Mouse (Mus musculus) G1E (cell line): Measurements from ENCODE around the gene Ccdc163.

ENCODE experiments used
- CTCF ChIP-seq: IDR thresholded peaks from 2 replicates; pipeline ENCODE4 v1.5.1; 2012; ENCODE audit warnings: low read depth, low read length, inconsistent platforms, mixed read lengths
- TAL1 ChIP-seq: conservative IDR thresholded peaks from 2 replicates; pipeline ENCODE4 v1.6.1; 2012; ENCODE audit warnings: low read depth, low read length, inconsistent platforms, mixed read lengths

- TF ChIP-seq TAL1 (no peak), CTCF (no peak)
Observed at GRCm38 (mm10) chr4:116749750-116750149, 41.4 kb downstream of the Ccdc163 start.
